Comparison of ENCODE assay signal across 24 mouse cellular contexts in genomic region chr2:155080179-155080530, GRCm38 (mm10). TPM values are rescaled to one million over a fixed set of nuclear protein-coding genes. Genes with fewer than 3 reads are reported as not detected.
DNase-seq lines count a peak whose midpoint lies in the region; ATAC-seq and TF ChIP-seq lines count a peak whose summit lies in the region.
"Had no signal": no experiment of that assay in that cellular context is flagged by ENCODE, and none has a peak within 500 bp of the region (broad histone marks: within the 10 kb centered on the region; RNA-seq: fewer than 3 reads in every experiment).

No protein-coding gene starts in this region.

- peak overlapping the region; percentile 97 for H3K27ac ChIP-seq in liver, adult 2 months (replicated peaks; ENCODE audit: insufficient read depth, low read depth, low read length)
- no peak overlapping the region for H3K27ac ChIP-seq in liver, embryonic 12.5 days
- H3K27ac ChIP-seq in midbrain, embryonic 11.5 days (ENCODE audit: low read depth, low read length): no peak overlapping the region
- H3K27ac ChIP-seq in midbrain, embryonic 15.5 days: no peak overlapping the region
- H3K27ac ChIP-seq in embryonic fibroblast, embryonic 13.5 days (ENCODE audit: insufficient read depth, low read length): peak overlapping the region; percentile 70; the same call in 1 of the 2 replicates
- H3K27ac ChIP-seq in small intestine, adult 2 months (ENCODE audit: insufficient read depth, low read depth, low read length): peak overlapping the region; percentile 24; the same call in 1 of the 2 replicates
- H3K27ac ChIP-seq: embryonic facial prominence, embryonic 13.5 days; embryonic facial prominence, embryonic 15.5 days; forebrain, embryonic 13.5 days; forebrain, embryonic 15.5 days had no signal

- no peak for TF ChIP-seq CTCF in liver, adult 2 months (IDR thresholded peaks at IDR 0.05; ENCODE audit: low read depth, low read length)
- no peak for TF ChIP-seq CTCF in embryonic fibroblast, embryonic 13.5 days (IDR thresholded peaks at IDR 0.05; ENCODE audit: borderline replicate concordance, insufficient read depth, low read length)
- TF ChIP-seq CTCF in small intestine, adult 2 months (IDR thresholded peaks at IDR 0.05; ENCODE audit: extremely low read depth, insufficient read length, insufficient replicate concordance, low read depth, low read length): no peak

- H3K9me3 ChIP-seq in liver, embryonic 12.5 days (replicated peaks): no peaks in the 10 kb centered on the region
- H3K9me3 ChIP-seq in midbrain, embryonic 11.5 days (ENCODE audit: control insufficient read depth, low read length): no peaks in the 10 kb centered on the region
- no peaks in the 10 kb centered on the region for H3K9me3 ChIP-seq in midbrain, embryonic 15.5 days
- H3K9me3 ChIP-seq: embryonic facial prominence, embryonic 13.5 days; embryonic facial prominence, embryonic 15.5 days; forebrain, embryonic 13.5 days; forebrain, embryonic 15.5 days had no signal

- H3K79me2 ChIP-seq in liver, adult 2 months (ENCODE audit: control insufficient read depth, insufficient read depth, low read length): no peaks in the 10 kb centered on the region; the same call in 1 of the 2 replicates

- H3K36me3 ChIP-seq in liver, adult 2 months (ENCODE audit: control insufficient read depth, insufficient read depth, low read length): no peaks in the 10 kb centered on the region
- no peaks in the 10 kb centered on the region for H3K36me3 ChIP-seq in liver, embryonic 12.5 days
- H3K36me3 ChIP-seq in midbrain, embryonic 11.5 days (ENCODE audit: control insufficient read depth, insufficient read depth, low read length): no peaks in the 10 kb centered on the region
- no peaks in the 10 kb centered on the region for H3K36me3 ChIP-seq in midbrain, embryonic 15.5 days (replicated peaks)
- no peaks in the 10 kb centered on the region for H3K36me3 ChIP-seq in small intestine, adult 2 months (ENCODE audit: control insufficient read depth, insufficient read depth, low read length)
- H3K36me3 ChIP-seq: embryonic facial prominence, embryonic 13.5 days; embryonic facial prominence, embryonic 15.5 days; forebrain, embryonic 15.5 days had no signal

- no peak for ATAC-seq in liver, embryonic 12.5 days
- no peak for ATAC-seq in midbrain, embryonic 11.5 days (ENCODE audit: low FRiP score)
- ATAC-seq in midbrain, embryonic 15.5 days (replicated peaks): no peak
- ATAC-seq in megakaryocyte progenitor cell, adult 5-6 weeks (replicated peaks; ENCODE audit: poor library complexity): no peak
- ATAC-seq: forebrain, embryonic 13.5 days; forebrain, embryonic 15.5 days; forebrain, postnatal 0 days had no signal

- peaks cover 24% of the 10 kb centered on the region for H3K4me1 ChIP-seq in liver, adult 2 months (ENCODE audit: control insufficient read depth, insufficient read depth, low read length)
- peaks cover 13% of the 10 kb centered on the region for H3K4me1 ChIP-seq in liver, embryonic 12.5 days
- peaks cover 1% of the 10 kb centered on the region for H3K4me1 ChIP-seq in midbrain, embryonic 11.5 days (ENCODE audit: control insufficient read depth, insufficient read depth, low read length)
- peaks cover 7% of the 10 kb centered on the region for H3K4me1 ChIP-seq in midbrain, embryonic 15.5 days
- peaks cover 5% of the 10 kb centered on the region; the same call in 1 of the 2 replicates for H3K4me1 ChIP-seq in embryonic fibroblast, embryonic 13.5 days (ENCODE audit: control insufficient read depth, insufficient read depth, low read length)
- peaks cover 8% of the 10 kb centered on the region; the same call in 1 of the 2 replicates for H3K4me1 ChIP-seq in small intestine, adult 2 months (ENCODE audit: control insufficient read depth, insufficient read depth, insufficient read length, low read length)

- H3K27me3 ChIP-seq in liver, adult 2 months (ENCODE audit: control insufficient read depth, insufficient read depth, low read length): no peaks in the 10 kb centered on the region
- H3K27me3 ChIP-seq in liver, embryonic 12.5 days (replicated peaks): no peaks in the 10 kb centered on the region
- H3K27me3 ChIP-seq in midbrain, embryonic 11.5 days (ENCODE audit: control insufficient read depth, insufficient read depth, low read length): no peaks in the 10 kb centered on the region
- no peaks in the 10 kb centered on the region for H3K27me3 ChIP-seq in midbrain, embryonic 15.5 days (replicated peaks)
- no peaks in the 10 kb centered on the region for H3K27me3 ChIP-seq in small intestine, adult 2 months (ENCODE audit: control insufficient read depth, insufficient read depth, low read length)
- H3K27me3 ChIP-seq: CH12.LX; embryonic facial prominence, embryonic 13.5 days; embryonic facial prominence, embryonic 15.5 days; forebrain, embryonic 13.5 days; forebrain, embryonic 15.5 days had no signal

- H3K4me3 ChIP-seq in liver, adult 2 months (ENCODE audit: insufficient read depth, low read depth, low read length): no peak overlapping the region
- H3K4me3 ChIP-seq in liver, embryonic 12.5 days: no peak overlapping the region
- H3K4me3 ChIP-seq in midbrain, embryonic 11.5 days (ENCODE audit: low read depth, low read length): no peak overlapping the region
- no peak overlapping the region for H3K4me3 ChIP-seq in midbrain, embryonic 15.5 days
- no peak overlapping the region for H3K4me3 ChIP-seq in embryonic fibroblast, embryonic 13.5 days (ENCODE audit: insufficient read depth, low read length)
- no peak overlapping the region for H3K4me3 ChIP-seq in small intestine, adult 2 months (ENCODE audit: low read depth, low read length)
- H3K4me3 ChIP-seq: embryonic facial prominence, embryonic 13.5 days; embryonic facial prominence, embryonic 15.5 days; forebrain, embryonic 13.5 days; forebrain, embryonic 15.5 days had no signal

- DNase-seq in liver, adult 2 months (ENCODE audit: extremely low read depth, low read depth, low spot score): peak; percentile 99
- peak; percentile 68 for DNase-seq in midbrain, embryonic 11.5 days (ENCODE audit: low spot score, missing footprints)
- DNase-seq in layer of hippocampus, adult 8-10 months (ENCODE audit: low spot score in 2 of 2): no peak
- DNase-seq: adrenal gland, adult 2 months; adrenal gland, postnatal 10 days; adrenal gland, postnatal 25 days; cerebellum, adult 11 months; cerebellum, adult 18-20 months; cerebellum, adult 8-10 months; cerebellum, adult 9-11 months; cerebellum, postnatal 14 days; cerebellum, postnatal 36 days; embryo, embryonic 11 days; forebrain, postnatal 0 days had no signal

- peak overlapping the region; percentile 71 for H3K9ac ChIP-seq in liver, adult 2 months (ENCODE audit: low read depth, low read length)
- no peak overlapping the region for H3K9ac ChIP-seq in liver, embryonic 12.5 days
- H3K9ac ChIP-seq in midbrain, embryonic 11.5 days (ENCODE audit: low read length): no peak overlapping the region
- no peak overlapping the region for H3K9ac ChIP-seq in midbrain, embryonic 15.5 days
- H3K9ac ChIP-seq: embryonic facial prominence, embryonic 13.5 days; embryonic facial prominence, embryonic 15.5 days; forebrain, embryonic 13.5 days; forebrain, embryonic 15.5 days; forebrain, postnatal 0 days had no signal

- TF ChIP-seq POLR2A in liver, adult 2 months (IDR thresholded peaks at IDR 0.05; ENCODE audit: extremely low read depth, insufficient read depth, low read length): no peak
- no peak for TF ChIP-seq POLR2A in embryonic fibroblast, embryonic 13.5 days (IDR thresholded peaks at IDR 0.05; ENCODE audit: low read depth, low read length)
- no peak for TF ChIP-seq POLR2A in small intestine, adult 2 months (IDR thresholded peaks at IDR 0.05; ENCODE audit: low read depth, low read length)

- WGBS in liver, adult 2 months: 19% methylated on average over 4 of the region's 4 CpGs
- 58% methylated on average over 4 of the region's 4 CpGs for WGBS in liver, embryonic 12.5 days (ENCODE audit: insufficient replicate concordance)
- WGBS in midbrain, embryonic 11.5 days: 75% methylated on average over 4 of the region's 4 CpGs
- 72% methylated on average over 4 of the region's 4 CpGs for WGBS in midbrain, embryonic 15.5 days
- WGBS in small intestine, adult 2 months: 20% methylated on average over 4 of the region's 4 CpGs

- H3K4me2 ChIP-seq in liver, embryonic 12.5 days: no peak overlapping the region
- H3K4me2 ChIP-seq in midbrain, embryonic 11.5 days: no peak overlapping the region
- no peak overlapping the region for H3K4me2 ChIP-seq in midbrain, embryonic 15.5 days
- H3K4me2 ChIP-seq: embryonic facial prominence, embryonic 13.5 days; embryonic facial prominence, embryonic 15.5 days; forebrain, embryonic 13.5 days; forebrain, embryonic 15.5 days had no signal

RNA-seq across cellular contexts. Expression of gene Ahcy, which starts 5.9 kb away (rescaled TPM):
- 1,859 and 1,996 TPM in 2 replicates for total RNA-seq in liver, adult 2 months (2014; rRNA removed)
- polyA plus RNA-seq in liver, adult 2 months (2012; rRNA removed): 1,364 and 1,580 TPM in 2 replicates
- 65.4 and 67.1 TPM in 2 replicates for polyA plus RNA-seq in liver, embryonic 12.5 days (2016; fragmentation: Nextera tagmentation; extraction: Ambion mirVana)
- 75.2 and 87.3 TPM in 2 replicates for polyA plus RNA-seq in midbrain, embryonic 11.5 days (2014; fragmentation: Nextera tagmentation; extraction: Ambion mirVana)
- polyA plus RNA-seq in midbrain, embryonic 15.5 days (2015; fragmentation: Nextera tagmentation; extraction: Ambion mirVana): 34.5 and 38.8 TPM in 2 replicates
- 52.0 and 52.2 TPM in 2 replicates for polyA plus RNA-seq in embryonic fibroblast, embryonic 13.5 days (2011; ENCODE audit: insufficient read length, low read depth, missing spikeins)
- polyA plus RNA-seq in small intestine, adult 2 months (2012; rRNA removed): 76.5 and 98.7 TPM in 2 replicates
- 143 and 155 TPM in 2 replicates for total RNA-seq in megakaryocyte progenitor cell, adult 5-6 weeks (2015)
- 103 and 109 TPM in 2 replicates for total RNA-seq in megakaryocyte progenitor cell, adult 5-6 weeks (2017)
- 10 to 100 TPM; 14.8 to 16.8 (median 16.3) TPM for total RNA-seq in layer of hippocampus, adult 8-10 months (2022)

RNA-seq across cellular contexts. Expression of gene Itch, which starts 53.2 kb away (rescaled TPM):
- 50.7 and 61.4 TPM in 2 replicates for total RNA-seq in liver, adult 2 months (2014; rRNA removed)
- polyA plus RNA-seq in liver, adult 2 months (2012; rRNA removed): 5.9 and 6.1 TPM in 2 replicates
- 25.3 and 25.9 TPM in 2 replicates for polyA plus RNA-seq in liver, embryonic 12.5 days (2016; fragmentation: Nextera tagmentation; extraction: Ambion mirVana)
- 52.2 and 56.5 TPM in 2 replicates for polyA plus RNA-seq in midbrain, embryonic 11.5 days (2014; fragmentation: Nextera tagmentation; extraction: Ambion mirVana)
- polyA plus RNA-seq in midbrain, embryonic 15.5 days (2015; fragmentation: Nextera tagmentation; extraction: Ambion mirVana): 43.2 and 47.9 TPM in 2 replicates
- 62.4 and 73.3 TPM in 2 replicates for polyA plus RNA-seq in embryonic fibroblast, embryonic 13.5 days (2011; ENCODE audit: insufficient read length, low read depth, missing spikeins)
- polyA plus RNA-seq in small intestine, adult 2 months (2012; rRNA removed): 2.6 and 9.6 TPM in 2 replicates
- total RNA-seq in megakaryocyte progenitor cell, adult 5-6 weeks (2015): 50.8 and 52.9 TPM in 2 replicates
- 48.7 and 53.4 TPM in 2 replicates for total RNA-seq in megakaryocyte progenitor cell, adult 5-6 weeks (2017)
- 10 to 100 TPM; 49.5 to 73.0 (median 63.1) TPM for total RNA-seq in layer of hippocampus, adult 8-10 months (2022)

Comparison
In these comparisons a context has a peak if more than half of its experiments do, and no peak if none do; other contexts are left out.
1. H3K27ac ChIP-seq: peak in liver, adult 2 months (single experiment), embryonic fibroblast, embryonic 13.5 days (single experiment) and small intestine, adult 2 months (single experiment); none in liver, embryonic 12.5 days (single experiment), midbrain, embryonic 11.5 days (single experiment) and midbrain, embryonic 15.5 days (single experiment).
2. RNA of gene Ahcy, which starts 5.9 kb away (polyA plus RNA-seq): 1,364 to 1,580 TPM in liver, adult 2 months; 76.5 to 98.7 TPM in small intestine, adult 2 months, 75.2 to 87.3 TPM in midbrain, embryonic 11.5 days, 65.4 to 67.1 TPM in liver, embryonic 12.5 days, 52.0 to 52.2 TPM in embryonic fibroblast, embryonic 13.5 days and 34.5 to 38.8 TPM in midbrain, embryonic 15.5 days; every median in the first group is over 10 times any median in the second.
3. DNase-seq: peak in liver, adult 2 months (single experiment) and midbrain, embryonic 11.5 days (single experiment); none in layer of hippocampus, adult 8-10 months (0 of 2).